Mouse (Mus musculus) hindbrain, embryonic 16.5 days (tissue): ENCODE data around the gene Meis1. TPM values are rescaled to one million over a fixed set of nuclear protein-coding genes. Genes with fewer than 3 reads are reported as not detected.

Source experiments
- ATAC-seq: fragments of 200-750 bp; cut with Nextera tagmentation; 2 replicates; pipeline ENCODE4 v1.8.0; 2017; ENCODE audit warnings: moderate TSS enrichment, moderate library complexity
- H3K27ac ChIP-seq: fragments of 300-500 bp; sonication (generic); 2 replicates; pipeline ENCODE4 v1.5.1; 2014; ENCODE audit warnings: low read depth, mild to moderate bottlenecking, control low read depth, low read length, moderate library complexity
- H3K27me3 ChIP-seq: fragments of 300-500 bp; sonication (generic); replicated peaks from 2 replicates; pipeline ENCODE4 v1.6.1; 2014; ENCODE audit warnings: low read length; ENCODE audit not compliant: control insufficient read depth, insufficient read depth
- H3K36me3 ChIP-seq: fragments of 300-500 bp; sonication (generic); 2 replicates; pipeline ENCODE4 v1.6.1; 2014; ENCODE audit warnings: mild to moderate bottlenecking, low read length, moderate library complexity, mixed read lengths; ENCODE audit not compliant: control insufficient read depth, insufficient read depth
- H3K4me1 ChIP-seq: fragments of 300-500 bp; sonication (generic); 2 replicates; pipeline ENCODE4 v1.6.1; 2014; ENCODE audit warnings: low read depth, low read length; ENCODE audit not compliant: control insufficient read depth, insufficient read depth
- H3K4me2 ChIP-seq: fragments of 300-500 bp; sonication (generic); 2 replicates; pipeline ENCODE4 v1.6.1; 2014; ENCODE audit warnings: mild to moderate bottlenecking, low read length, control low read depth, moderate library complexity
- H3K4me3 ChIP-seq: fragments of 300-500 bp; sonication (generic); 2 replicates; pipeline ENCODE4 v1.5.1; 2014; ENCODE audit warnings: mild to moderate bottlenecking, low read length, control low read depth, moderate library complexity
- H3K9ac ChIP-seq: fragments of 300-500 bp; sonication (generic); 2 replicates; pipeline ENCODE4 v1.6.1; 2014; ENCODE audit warnings: low read depth, mild to moderate bottlenecking, control low read depth, low read length, moderate library complexity
- H3K9me3 ChIP-seq: fragments of 300-500 bp; sonication (generic); 2 replicates; pipeline ENCODE4 v1.6.1; 2014; ENCODE audit warnings: mild to moderate bottlenecking, low read length, moderate library complexity; ENCODE audit not compliant: control insufficient read depth
- WGBS: fragments of 180-500 bp; shearing (Covaris S2); extraction: QIAGEN DNeasy Blood & Tissue Kit; methylation state at CpG from one replicate; pipeline ENCODE4 v1.1.7; 2014; 5-methylcytosine and 5-hydroxymethylcytosine counted together
- polyA plus RNA-seq: library from polyadenylated mRNA; unstranded; fragments of >200 nt; fragmentation: Nextera tagmentation; extraction: Ambion mirVana; gene quantifications from 2 replicates; pipeline ENCODE4 v1.2.1, GENCODE M21; 2015

The Meis1 gene
- polyA plus RNA-seq, 1 experiment from 2014 or later = 183 TPM

DNA sequence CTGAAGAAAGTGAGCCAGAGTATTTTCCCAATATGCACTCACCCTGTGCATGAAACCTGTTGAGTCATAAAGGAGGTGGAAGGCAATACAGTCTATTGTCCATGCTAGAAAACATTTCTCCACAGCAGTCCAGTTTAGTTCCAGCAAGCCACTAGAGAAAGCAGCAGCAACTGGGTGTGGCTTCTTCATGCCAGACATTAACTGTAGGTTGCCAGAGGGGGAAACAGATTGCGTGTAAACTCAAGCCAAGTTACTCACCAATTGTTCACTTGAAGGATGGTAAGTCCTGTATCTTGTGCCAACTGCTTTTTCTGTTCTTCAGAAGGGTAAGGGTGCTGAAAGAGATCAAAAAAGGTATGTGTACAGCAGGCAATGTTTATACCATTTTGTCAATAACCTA is 113.4 kb downstream of the Meis1 start:
- peaks cover 2% of the 10 kb centered on the region; the same call in 1 of the 2 replicates for H3K36me3 ChIP-seq
- 65% methylated on average over 1 of the region's 1 CpGs for WGBS
- no peak overlapping the region for H3K4me3 ChIP-seq
- H3K27ac ChIP-seq = no peak overlapping the region
- H3K4me1 ChIP-seq = no peaks in the 10 kb centered on the region; the same call in 1 of the 2 replicates
- H3K27me3 ChIP-seq = no peaks in the 10 kb centered on the region
- no peak overlapping the region for H3K9ac ChIP-seq
- no peak overlapping the region for H3K4me2 ChIP-seq
- no peaks in the 10 kb centered on the region for H3K9me3 ChIP-seq
- ATAC-seq = 0 out of 2 replicates have a peak, but pooled peaks have one; percentile 16

DNA sequence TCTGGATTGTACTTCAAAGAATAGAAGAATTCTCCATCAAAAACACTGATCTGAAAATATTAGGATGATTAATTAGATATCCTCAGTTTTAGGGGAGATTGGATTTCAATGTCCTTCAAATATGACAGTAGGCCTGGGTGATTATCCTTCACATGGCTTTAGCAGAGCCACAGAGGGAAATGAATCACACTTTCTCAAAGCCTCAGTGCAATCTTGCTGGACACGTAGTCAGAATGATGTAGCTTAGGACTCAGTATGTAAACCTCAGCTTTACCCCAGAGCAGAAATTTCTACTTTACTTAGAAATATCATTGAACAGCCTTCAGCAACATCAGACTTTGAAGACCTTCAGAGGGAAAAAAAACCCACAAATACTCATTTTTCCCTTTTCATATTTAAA is 113.9 kb downstream of the Meis1 start:
- Histone ChIP-seq H3K4me2 (no peak overlapping the region), H3K36me3 (peaks cover 2% of the 10 kb centered on the region; the same call in 1 of the 2 replicates), H3K4me1 (no peaks in the 10 kb centered on the region; the same call in 1 of the 2 replicates), H3K9ac (no peak overlapping the region), H3K4me3 (no peak overlapping the region), H3K27ac (no peak overlapping the region), H3K27me3 (no peaks in the 10 kb centered on the region), H3K9me3 (no peaks in the 10 kb centered on the region)
- 57% methylated on average over 1 of the region's 1 CpGs for WGBS
- ATAC-seq = no peak

DNA sequence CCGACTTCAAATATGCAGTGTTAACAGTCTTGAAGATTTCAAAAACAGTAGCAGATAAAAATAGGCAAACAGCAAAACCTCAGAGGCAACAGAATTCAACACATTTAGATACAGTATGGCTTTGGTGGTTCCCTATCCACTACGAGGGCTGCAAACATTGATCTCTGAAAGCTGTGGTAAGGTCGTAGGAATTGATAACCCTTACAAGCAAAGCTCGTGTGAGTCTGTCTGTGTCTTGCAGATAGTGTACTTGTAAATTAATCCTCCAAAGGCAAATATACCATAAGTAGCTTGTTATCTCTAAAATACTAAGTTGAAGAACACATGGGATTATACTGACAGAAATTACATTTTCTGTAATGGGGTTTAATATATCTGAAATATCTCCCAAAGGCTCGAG is 114.5 kb downstream of the Meis1 start:
- 81% methylated on average over 5 of the region's 5 CpGs for WGBS

DNA sequence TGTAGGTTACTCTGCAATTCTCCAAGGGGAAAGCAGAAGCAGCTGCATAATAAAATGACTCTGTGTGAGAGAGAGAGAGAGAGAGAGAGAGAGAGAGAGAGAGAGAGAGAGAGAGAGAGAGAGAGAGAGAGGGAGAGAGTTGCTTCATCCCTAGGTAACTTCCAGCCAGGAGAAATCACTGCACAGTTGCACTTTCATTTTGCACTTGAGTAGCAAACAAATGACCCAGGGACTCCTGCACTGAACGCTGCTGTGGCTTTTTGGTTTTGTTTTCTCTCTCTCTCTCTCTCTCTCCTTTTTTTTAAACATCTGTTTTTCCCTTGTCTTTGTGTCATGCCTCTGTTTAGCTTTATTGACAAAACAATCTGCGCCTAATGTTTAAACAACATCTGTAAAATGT is 118.3 kb downstream of the Meis1 start:
- ATAC-seq = no peak
- Histone ChIP-seq H3K4me3 (no peak overlapping the region), H3K4me1 (peaks cover 5% of the 10 kb centered on the region), H3K9me3 (no peaks in the 10 kb centered on the region), H3K27ac (no peak overlapping the region), H3K36me3 (peaks cover 2% of the 10 kb centered on the region; the same call in 1 of the 2 replicates), H3K27me3 (no peaks in the 10 kb centered on the region), H3K4me2 (no peak overlapping the region), H3K9ac (no peak overlapping the region)
- WGBS = 61% methylated on average over 2 of the region's 2 CpGs

More for the DNA sequence above, 114.5 kb downstream of the Meis1 start:
- ATAC-seq = no peak
- Histone ChIP-seq H3K27ac (no peak overlapping the region), H3K36me3 (peaks cover 2% of the 10 kb centered on the region; the same call in 1 of the 2 replicates), H3K9ac (no peak overlapping the region), H3K27me3 (no peaks in the 10 kb centered on the region), H3K4me1 (no peaks in the 10 kb centered on the region; the same call in 1 of the 2 replicates), H3K4me3 (no peak overlapping the region), H3K4me2 (no peak overlapping the region), H3K9me3 (no peaks in the 10 kb centered on the region)

DNA sequence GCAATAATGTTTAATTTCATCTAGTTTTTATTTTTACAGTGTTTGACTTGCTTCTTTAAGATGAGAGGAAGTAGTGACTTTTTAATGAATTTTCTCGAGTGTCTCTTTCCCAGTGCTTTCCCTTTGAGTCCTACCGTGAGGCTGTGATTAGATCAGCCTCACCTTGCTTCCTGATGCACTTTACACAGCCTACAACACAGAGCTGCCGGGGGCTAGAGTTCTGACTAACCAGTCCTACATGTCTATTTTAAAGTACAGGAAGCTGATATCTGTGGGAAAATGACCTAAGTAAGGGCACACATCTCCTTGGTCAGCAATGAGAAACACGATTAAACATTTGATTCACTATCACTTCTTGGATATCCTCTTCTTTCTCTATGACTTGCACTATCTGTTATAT is 119.9 kb downstream of the Meis1 start:
- Histone ChIP-seq H3K27ac (no peak overlapping the region), H3K4me3 (no peak overlapping the region), H3K9me3 (no peaks in the 10 kb centered on the region), H3K4me2 (no peak overlapping the region), H3K27me3 (no peaks in the 10 kb centered on the region), H3K36me3 (peaks cover under 1% of the 10 kb centered on the region; the same call in 1 of the 2 replicates), H3K4me1 (peaks cover 5% of the 10 kb centered on the region), H3K9ac (no peak overlapping the region)
- WGBS = 60% methylated on average over 4 of the region's 4 CpGs
- ATAC-seq = no peak

DNA sequence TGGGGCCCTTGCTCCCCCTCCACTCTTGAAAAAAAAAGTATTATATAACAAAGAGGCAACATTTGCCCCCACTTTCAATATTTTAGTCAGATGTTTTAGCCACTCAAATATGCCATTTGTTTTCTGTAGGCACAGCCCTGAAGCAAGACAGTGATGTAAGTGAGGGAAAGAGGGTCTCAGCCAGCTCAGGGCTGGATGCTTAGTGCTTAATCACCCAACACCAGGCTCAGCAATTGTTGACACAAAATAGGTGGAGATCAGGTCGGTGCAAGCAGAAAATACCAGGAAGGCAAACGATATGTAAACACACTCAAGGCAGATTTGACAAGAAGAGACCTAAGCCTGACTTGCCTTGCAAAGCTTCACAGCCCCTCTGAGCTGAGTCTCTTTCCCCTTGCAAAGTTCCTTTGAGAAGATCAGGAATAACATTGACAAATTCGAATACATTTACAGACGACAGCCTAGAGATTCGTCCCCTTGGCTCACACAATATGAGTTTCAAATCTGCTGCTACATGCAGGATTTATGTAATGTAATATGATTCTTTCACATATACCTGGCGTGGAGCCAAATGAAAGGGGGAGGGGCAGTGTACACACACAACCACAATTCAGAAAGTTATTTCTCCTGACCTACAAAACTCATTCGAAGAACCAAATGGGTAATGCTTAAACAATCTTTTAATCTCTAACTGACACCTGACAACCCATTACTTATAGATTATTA is 120.7 kb downstream of the Meis1 start:
- peaks cover 5% of the 10 kb centered on the region for H3K4me1 ChIP-seq
- 36% methylated on average over 7 of the region's 7 CpGs for whole genome bisulfite sequencing
- no peaks in the 10 kb centered on the region for H3K27me3 ChIP-seq
- no peak overlapping the region for H3K4me3 ChIP-seq
- 0 out of 2 replicates have a peak overlapping the region, but pooled peaks have one; percentile 18 for H3K27ac ChIP-seq
- H3K9ac ChIP-seq = no peak overlapping the region
- ATAC-seq = no peak
- no peaks in the 10 kb centered on the region for H3K36me3 ChIP-seq
- H3K9me3 ChIP-seq = no peaks in the 10 kb centered on the region
- no peak overlapping the region for H3K4me2 ChIP-seq

DNA sequence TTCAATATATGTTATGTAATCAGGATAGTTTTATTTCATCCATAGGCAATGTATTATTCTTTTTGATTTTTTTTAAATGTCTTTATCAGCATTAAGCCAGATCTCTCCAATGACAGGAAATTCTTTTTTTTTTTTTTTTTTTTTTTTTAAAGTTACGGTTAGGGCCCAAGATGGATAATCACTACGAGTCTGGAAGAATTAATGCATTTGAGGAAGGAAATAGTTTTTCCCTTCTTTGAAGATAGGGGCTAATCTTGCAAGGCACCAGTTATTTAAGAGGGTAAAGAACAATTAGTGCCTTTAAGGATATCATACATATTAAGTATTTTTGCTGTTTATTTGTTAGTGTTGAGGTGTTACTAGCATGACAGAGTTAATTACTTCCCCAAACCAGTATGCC is 121.5 kb downstream of the Meis1 start:
- 87% methylated on average over 2 of the region's 2 CpGs for WGBS
- H3K27ac ChIP-seq = no peak overlapping the region

DNA sequence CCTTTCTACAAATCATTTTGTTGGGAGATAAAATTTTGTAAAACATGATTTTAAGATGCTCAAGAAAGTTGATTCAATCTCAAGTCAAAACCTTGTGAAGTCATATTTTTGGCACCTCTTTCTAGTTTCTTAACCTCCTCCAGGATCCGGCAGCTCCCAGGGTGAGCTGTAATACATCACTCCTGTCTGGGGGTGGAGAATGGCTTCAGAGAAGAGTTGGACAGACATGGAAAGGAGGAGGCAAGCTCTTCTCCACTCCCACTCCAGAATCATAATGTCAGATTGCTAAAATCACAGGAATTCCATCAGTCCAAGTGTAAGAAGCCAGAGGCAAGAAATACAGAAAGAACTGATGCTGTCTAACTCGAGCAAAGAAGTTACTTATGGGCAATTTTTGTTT is 126.3 kb downstream of the Meis1 start:
- 49% methylated on average over 2 of the region's 2 CpGs for WGBS

More for the DNA sequence above, 121.5 kb downstream of the Meis1 start:
- no peak overlapping the region for H3K9ac ChIP-seq
- ATAC-seq = no peak
- no peak overlapping the region for H3K4me3 ChIP-seq
- H3K36me3 ChIP-seq = no peaks in the 10 kb centered on the region
- no peak overlapping the region for H3K4me2 ChIP-seq
- no peaks in the 10 kb centered on the region for H3K27me3 ChIP-seq
- H3K9me3 ChIP-seq = no peaks in the 10 kb centered on the region
- H3K4me1 ChIP-seq = peaks cover 5% of the 10 kb centered on the region

DNA sequence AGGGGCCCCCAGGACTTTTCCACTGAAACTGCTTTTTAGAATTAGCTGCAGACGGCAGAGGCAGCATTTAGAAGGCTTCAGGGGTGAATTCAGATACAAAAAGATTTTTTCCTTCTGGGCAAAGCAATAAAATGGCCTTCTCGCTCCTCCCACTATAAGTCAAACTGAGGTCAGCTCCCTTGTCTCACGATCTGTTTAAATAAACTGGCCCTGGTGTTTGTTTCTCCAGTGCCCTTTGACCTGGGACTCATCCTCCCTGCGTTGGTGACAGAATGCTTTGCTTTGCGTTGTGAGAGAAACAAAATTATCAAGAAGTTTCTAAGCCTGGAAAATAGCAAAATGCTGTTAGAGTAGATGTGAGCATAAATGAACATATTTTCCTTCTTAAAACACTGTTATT is 129.6 kb downstream of the Meis1 start:
- no peak for ATAC-seq
- Histone ChIP-seq H3K9ac (no peak overlapping the region), H3K4me2 (no peak overlapping the region), H3K27me3 (no peaks in the 10 kb centered on the region), H3K36me3 (no peaks in the 10 kb centered on the region), H3K27ac (no peak overlapping the region), H3K4me3 (no peak overlapping the region), H3K4me1 (peaks cover 8% of the 10 kb centered on the region), H3K9me3 (no peaks in the 10 kb centered on the region)
- WGBS = 21% methylated on average over 5 of the region's 5 CpGs

More for the DNA sequence above, 126.3 kb downstream of the Meis1 start:
- no peaks in the 10 kb centered on the region for H3K4me1 ChIP-seq
- no peaks in the 10 kb centered on the region for H3K27me3 ChIP-seq
- H3K4me2 ChIP-seq = no peak overlapping the region
- no peaks in the 10 kb centered on the region for H3K9me3 ChIP-seq
- H3K9ac ChIP-seq = no peak overlapping the region
- H3K4me3 ChIP-seq = no peak overlapping the region
- no peak for ATAC-seq
- H3K36me3 ChIP-seq = no peaks in the 10 kb centered on the region
- no peak overlapping the region for H3K27ac ChIP-seq
